Mouse (Mus musculus) lung, postnatal 10 days (tissue): ENCODE results near the gene Mllt11.

Experiments used
- DNase-seq: peaks from one replicate; pipeline ENCODE4 v3.0.0; 2021

Gene Mllt11

GRCm38 (mm10) chr3:95171105-95171504 lies 60.9 kb downstream of the Mllt11 start:
- no peak for DNase-seq

GRCm38 (mm10) chr3:95169996-95170395 lies 62.0 kb downstream of the Mllt11 start:
- no peak for DNase-seq
